Mouse (Mus musculus): Measurements from ENCODE around the gene Olfr378. TPM values are rescaled to one million over a fixed set of nuclear protein-coding genes. Genes with fewer than 3 reads are reported as not detected.

Gene Olfr378
- polyA plus RNA-seq (2015; fragmentation: Nextera tagmentation; extraction: Ambion mirVana) = not detected in 2 replicates

- no peak within 1 kb of the TSS for H3K9ac ChIP-seq (replicated peaks)
- no peak for ATAC-seq (replicated peaks)
- H3K9me3 ChIP-seq = 0 out of 2 replicates have a peak, but pooled peaks cover 12% of the 10 kb centered on the region
- H3K27ac ChIP-seq (replicated peaks) = no peak within 1 kb of the TSS
- H3K4me2 ChIP-seq (replicated peaks) = no peak within 1 kb of the TSS
- WGBS = 100% methylated on average over 1 of the region's 1 CpGs
- H3K4me1 ChIP-seq = no peaks in the 10 kb centered on the region
- H3K36me3 ChIP-seq = no peaks in the 10 kb centered on the region
- no peaks in the 10 kb centered on the region for H3K27me3 ChIP-seq
- no peak within 1 kb of the TSS for H3K4me3 ChIP-seq
Measured at GRCm38 (mm10) chr11:73428377-73428776, at the start of gene Olfr378. Gene Olfr378, minus strand, starts transcription at chr11:73428477.

- Histone ChIP-seq H3K4me3 (no peak within 1 kb of the TSS), H3K4me2 (replicated peaks) (no peak within 1 kb of the TSS), H3K9me3 (peaks cover 8% of the 10 kb centered on the region; the same call in 1 of the 2 replicates), H3K36me3 (no peaks in the 10 kb centered on the region), H3K27me3 (no peaks in the 10 kb centered on the region), H3K4me1 (no peaks in the 10 kb centered on the region), H3K27ac (replicated peaks) (no peak within 1 kb of the TSS), H3K9ac (replicated peaks) (no peak within 1 kb of the TSS)
- 97% methylated on average over 1 of the region's 1 CpGs for WGBS
- ATAC-seq (replicated peaks) = no peak
Measured at GRCm38 (mm10) chr11:73457408-73457807, 29.1 kb upstream of the Olfr378 start, which contains the start of gene Olfr380. Gene Olfr380, minus strand, starts transcription at chr11:73457508.

GRCm38 (mm10) chr11:73399514-73399913, 28.8 kb downstream of the Olfr378 start, which contains the start of gene Olfr1:
Gene Olfr1, minus strand, starts transcription at chr11:73399614.
- Histone ChIP-seq H3K27me3 (no peaks in the 10 kb centered on the region), H3K4me1 (no peaks in the 10 kb centered on the region), H3K9me3 (no peaks in the 10 kb centered on the region; the same call in 1 of the 2 replicates), H3K4me2 (replicated peaks) (no peak within 1 kb of the TSS), H3K36me3 (no peaks in the 10 kb centered on the region), H3K27ac (replicated peaks) (no peak within 1 kb of the TSS), H3K4me3 (no peak within 1 kb of the TSS), H3K9ac (replicated peaks) (no peak within 1 kb of the TSS)
- no peak for ATAC-seq (replicated peaks)

- H3K9me3 ChIP-seq = no peaks in the 10 kb centered on the region; the same call in 1 of the 2 replicates
- H3K4me1 ChIP-seq = no peaks in the 10 kb centered on the region
- ATAC-seq (replicated peaks) = no peak
- no peaks in the 10 kb centered on the region for H3K27me3 ChIP-seq
- H3K9ac ChIP-seq (replicated peaks) = no peak overlapping the region
- no peaks in the 10 kb centered on the region for H3K36me3 ChIP-seq
- no peak overlapping the region for H3K4me2 ChIP-seq (replicated peaks)
- 71% methylated on average over 4 of the region's 4 CpGs for WGBS
- H3K4me3 ChIP-seq = no peak overlapping the region
- H3K27ac ChIP-seq (replicated peaks) = no peak overlapping the region
Measured at GRCm38 (mm10) chr11:73395374-73395773, 32.9 kb downstream of the Olfr378 start.

Other genes with a start within 250 kb of the Olfr378 start
- gene Ctns, start 229.4 kb downstream of the Olfr378 start, polyA plus RNA-seq (2015; fragmentation: Nextera tagmentation; extraction: Ambion mirVana) = 17.4 and 21.5 TPM in 2 replicates
- 1.2 and 1.6 TPM in 2 replicates for gene Shpk, start 229.0 kb downstream of the Olfr378 start, polyA plus RNA-seq (2015; fragmentation: Nextera tagmentation; extraction: Ambion mirVana)
- 0.14 TPM in 1 of 2 replicates, not detected in the other for gene Trpv1, start 194.2 kb downstream of the Olfr378 start, polyA plus RNA-seq (2015; fragmentation: Nextera tagmentation; extraction: Ambion mirVana)
- 0.06 and 0.09 TPM in 2 replicates for gene Trpv3, start 161.1 kb downstream of the Olfr378 start, polyA plus RNA-seq (2015; fragmentation: Nextera tagmentation; extraction: Ambion mirVana)
- 0.54 and 0.57 TPM in 2 replicates for gene Aspa, start 98.9 kb downstream of the Olfr378 start, polyA plus RNA-seq (2015; fragmentation: Nextera tagmentation; extraction: Ambion mirVana)
- not detected in 2 replicates for gene Gm49340, start 98.7 kb downstream of the Olfr378 start, polyA plus RNA-seq (2015; fragmentation: Nextera tagmentation; extraction: Ambion mirVana)
- not detected in 2 replicates for gene Spata22, start 98.7 kb downstream of the Olfr378 start, polyA plus RNA-seq (2015; fragmentation: Nextera tagmentation; extraction: Ambion mirVana)
- not detected in 2 replicates for gene Olfr20, start 77.7 kb downstream of the Olfr378 start, polyA plus RNA-seq (2015; fragmentation: Nextera tagmentation; extraction: Ambion mirVana)
- not detected in 2 replicates for gene Olfr376, start 57.2 kb downstream of the Olfr378 start, polyA plus RNA-seq (2015; fragmentation: Nextera tagmentation; extraction: Ambion mirVana)
- gene Olfr1, start 28.9 kb downstream of the Olfr378 start, polyA plus RNA-seq (2015; fragmentation: Nextera tagmentation; extraction: Ambion mirVana) = not detected in 2 replicates
- gene Olfr380, start 29.0 kb upstream of the Olfr378 start, polyA plus RNA-seq (2015; fragmentation: Nextera tagmentation; extraction: Ambion mirVana) = not detected in 2 replicates
- not detected in 2 replicates for gene Olfr381, start 63.1 kb upstream of the Olfr378 start, polyA plus RNA-seq (2015; fragmentation: Nextera tagmentation; extraction: Ambion mirVana)
- not detected in 2 replicates for gene Olfr382, start 88.7 kb upstream of the Olfr378 start, polyA plus RNA-seq (2015; fragmentation: Nextera tagmentation; extraction: Ambion mirVana)
- not detected in 2 replicates for gene Olfr385, start 164.5 kb upstream of the Olfr378 start, polyA plus RNA-seq (2015; fragmentation: Nextera tagmentation; extraction: Ambion mirVana)
- gene Olfr384, start 170.1 kb upstream of the Olfr378 start, polyA plus RNA-seq (2015; fragmentation: Nextera tagmentation; extraction: Ambion mirVana) = not detected in 2 replicates

All from forebrain, embryonic 15.5 days (tissue).